Mouse (Mus musculus): ENCODE measurements around the gene Slc1a4.

Slc1a4 gene

GRCm38 (mm10) chr11:20332561-20333514 lies at the start of gene Slc1a4:
Gene Slc1a4 (minus strand): TSS chr11:20332713.
- DNase-seq (ENCODE audit: low spot score) = peak; percentile 95

- no peak for DNase-seq (ENCODE audit: low spot score)
These were observed 47.6 kb upstream of the Slc1a4 start for GRCm38 (mm10) chr11:20380106-20380505.

GRCm38 (mm10) chr11:20376642-20377041 lies 44.1 kb upstream of the Slc1a4 start:
- no peak for DNase-seq (ENCODE audit: low spot score)

- no peak for DNase-seq (ENCODE audit: low spot score)
These were observed 40.2 kb upstream of the Slc1a4 start for GRCm38 (mm10) chr11:20372616-20373211.

- no peak for DNase-seq (ENCODE audit: low spot score)
These were observed 38.0 kb upstream of the Slc1a4 start for GRCm38 (mm10) chr11:20370486-20370885.

GRCm38 (mm10) chr11:20366456-20366855 lies 33.9 kb upstream of the Slc1a4 start:
- DNase-seq (ENCODE audit: low spot score) = no peak

DNA sequence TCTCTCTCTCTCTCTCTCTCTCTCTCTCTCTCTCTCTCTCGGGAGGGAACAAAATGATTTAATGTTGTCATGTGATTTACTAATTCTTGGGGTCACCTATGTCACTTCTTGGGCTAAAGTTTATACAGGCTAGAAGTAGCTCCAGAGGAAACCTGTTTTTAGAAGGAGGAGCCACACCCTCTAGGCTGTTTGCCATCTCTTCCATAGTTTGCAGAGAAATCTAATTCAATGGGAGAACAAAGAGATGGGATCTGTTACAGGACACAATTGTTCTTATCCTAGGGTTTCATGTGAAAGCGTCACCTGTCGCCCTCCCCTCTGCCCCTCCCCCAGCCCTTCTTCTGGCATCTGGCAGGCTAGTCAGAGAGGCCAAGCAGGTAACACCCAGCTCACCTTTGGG lies 28.8 kb upstream of the Slc1a4 start:
- no peak for DNase-seq (ENCODE audit: low spot score)

- no peak for DNase-seq (ENCODE audit: low spot score)
These were observed 25.4 kb upstream of the Slc1a4 start for GRCm38 (mm10) chr11:20357684-20358447.

GRCm38 (mm10) chr11:20348466-20348865 lies 16.0 kb upstream of the Slc1a4 start:
- no peak for DNase-seq (ENCODE audit: low spot score)

DNA sequence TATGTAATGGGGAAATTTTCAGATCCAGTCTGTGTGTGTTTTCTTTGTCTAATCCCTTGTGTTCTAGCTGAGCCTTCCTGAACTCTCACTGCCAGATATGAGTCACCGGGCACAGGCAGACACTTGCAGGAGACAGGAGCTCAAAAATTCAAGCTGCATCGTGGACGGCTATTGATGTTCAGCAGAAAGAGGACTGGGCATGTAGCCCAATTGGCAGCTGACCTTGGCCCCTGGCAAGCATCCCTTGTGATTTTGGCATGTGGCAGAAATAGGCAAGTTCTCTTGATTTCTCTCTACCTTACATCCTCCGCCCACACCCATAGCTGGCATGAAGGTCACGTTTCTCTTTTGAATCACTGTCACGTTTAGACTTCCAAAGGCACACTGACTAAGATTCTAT lies 15.0 kb upstream of the Slc1a4 start:
- no peak for DNase-seq (ENCODE audit: low spot score)

- DNase-seq (ENCODE audit: low spot score) = no peak
These were observed 13.9 kb upstream of the Slc1a4 start for GRCm38 (mm10) chr11:20346369-20346768.

DNA sequence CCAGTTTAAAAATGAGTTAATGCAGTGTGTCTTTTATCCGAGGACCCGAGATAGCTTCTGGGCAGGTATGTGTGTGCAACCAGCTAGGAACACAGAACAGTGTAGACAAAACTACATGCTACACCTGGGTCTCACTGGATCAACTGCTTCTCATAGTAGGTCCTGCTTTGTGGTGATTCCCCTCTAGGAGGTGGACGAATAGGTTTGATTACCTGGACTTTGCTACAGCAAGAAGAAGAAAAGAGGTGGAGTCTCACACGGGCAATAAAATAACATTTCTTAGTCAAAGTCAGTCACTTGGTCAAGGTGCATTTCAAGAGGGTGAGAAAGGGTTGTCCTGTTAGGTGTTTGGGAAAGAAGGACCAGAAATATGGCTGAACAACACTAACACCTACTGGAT lies 11.4 kb upstream of the Slc1a4 start:
- no peak for DNase-seq (ENCODE audit: low spot score)

GRCm38 (mm10) chr11:20341598-20341997 lies 9.1 kb upstream of the Slc1a4 start:
- DNase-seq (ENCODE audit: low spot score) = no peak

GRCm38 (mm10) chr11:20338703-20339102 lies 6.2 kb upstream of the Slc1a4 start:
- no peak for DNase-seq (ENCODE audit: low spot score)

GRCm38 (mm10) chr11:20334301-20334700 lies 1.8 kb upstream of the Slc1a4 start:
- no peak for DNase-seq (ENCODE audit: low spot score)

DNA sequence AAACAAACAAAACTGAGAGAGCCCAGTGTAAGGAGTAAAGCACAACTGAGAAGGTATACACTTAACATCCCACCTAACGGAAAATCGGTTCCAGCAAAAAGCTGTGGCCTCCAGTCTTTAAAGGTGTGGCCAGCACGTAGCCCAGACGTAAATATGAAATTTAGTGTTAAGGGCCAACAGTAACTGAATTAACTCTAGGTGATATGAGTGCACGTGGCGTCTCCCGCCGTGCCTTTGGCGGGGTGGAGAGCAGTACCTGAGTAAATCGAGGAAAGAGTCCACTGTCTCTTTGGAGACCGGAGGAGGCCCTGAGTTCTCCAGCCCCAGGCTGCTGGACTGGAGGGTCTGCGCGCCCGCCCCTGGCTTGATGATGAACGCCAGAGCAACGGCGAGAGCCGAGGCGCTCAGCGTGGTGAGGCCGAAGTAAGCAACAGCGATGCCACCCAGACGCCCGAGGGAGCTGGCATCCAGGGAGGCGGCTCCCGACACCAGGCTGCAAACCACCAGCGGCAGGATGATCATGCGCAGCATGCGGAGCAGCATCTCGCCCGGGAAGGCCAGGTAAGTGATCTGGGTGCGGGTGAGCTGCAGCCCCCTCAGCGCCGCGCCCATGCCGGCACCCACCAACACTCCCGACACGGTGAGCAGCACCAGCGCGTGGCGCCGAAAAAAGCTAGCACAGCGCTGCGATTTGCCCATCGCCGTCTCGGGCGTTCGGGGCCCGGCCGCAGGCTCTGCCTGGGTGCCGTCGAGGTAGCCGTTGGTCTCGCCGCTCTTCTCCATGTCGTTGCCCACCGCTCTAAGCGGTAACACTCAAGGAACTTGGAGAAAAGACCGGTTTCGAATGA lies 599 bp downstream of the Slc1a4 start:
- DNase-seq (ENCODE audit: low spot score) = no peak

DNA sequence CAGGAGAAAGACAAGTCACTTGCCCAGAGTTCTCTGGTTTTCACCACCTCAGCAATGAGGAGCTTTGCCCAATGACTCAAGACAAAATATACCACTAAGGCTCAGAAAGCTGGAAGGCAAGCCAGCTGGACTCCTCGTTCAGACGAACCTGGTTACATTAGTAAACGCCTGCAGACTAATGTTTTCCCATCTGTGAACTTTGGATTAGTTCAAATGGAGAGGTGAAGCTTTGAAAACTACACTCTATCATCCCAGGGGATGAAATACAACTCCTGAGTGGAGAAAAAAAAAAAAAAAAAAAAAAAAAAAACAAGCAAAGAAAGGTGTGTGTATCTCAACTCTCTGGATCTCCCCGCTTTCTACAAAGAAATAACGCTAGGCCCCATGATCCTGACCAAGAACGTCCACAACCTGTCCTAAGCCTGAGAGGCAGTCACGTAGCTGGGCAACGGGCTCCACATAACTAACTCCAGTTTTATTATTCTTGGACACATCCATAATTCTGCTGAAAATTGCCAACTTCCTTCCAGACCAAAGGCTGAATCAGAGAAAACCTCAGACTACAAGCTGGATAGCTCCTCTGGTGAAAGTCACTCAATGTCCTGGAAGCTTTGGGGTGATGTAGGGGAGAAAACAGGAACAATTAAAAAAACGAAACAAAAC lies 1.4 kb downstream of the Slc1a4 start:
- DNase-seq (ENCODE audit: low spot score) = no peak

- no peak for DNase-seq (ENCODE audit: low spot score)
These were observed 2.8 kb downstream of the Slc1a4 start for GRCm38 (mm10) chr11:20329711-20330110.

GRCm38 (mm10) chr11:20328771-20329170 lies 3.7 kb downstream of the Slc1a4 start:
- DNase-seq (ENCODE audit: low spot score) = no peak

- no peak for DNase-seq (ENCODE audit: low spot score)
These were observed 6.1 kb downstream of the Slc1a4 start for GRCm38 (mm10) chr11:20326328-20326995.
